Mouse (Mus musculus) mesoderm, embryonic 11.5 days (tissue): ENCODE data around the gene Cdh20.

Experiments
- DNase-seq: peaks from one replicate; pipeline ENCODE4 v3.0.0-alpha.2; 2012; ENCODE audit warnings: low read depth, low spot score

The Cdh20 gene

DNA sequence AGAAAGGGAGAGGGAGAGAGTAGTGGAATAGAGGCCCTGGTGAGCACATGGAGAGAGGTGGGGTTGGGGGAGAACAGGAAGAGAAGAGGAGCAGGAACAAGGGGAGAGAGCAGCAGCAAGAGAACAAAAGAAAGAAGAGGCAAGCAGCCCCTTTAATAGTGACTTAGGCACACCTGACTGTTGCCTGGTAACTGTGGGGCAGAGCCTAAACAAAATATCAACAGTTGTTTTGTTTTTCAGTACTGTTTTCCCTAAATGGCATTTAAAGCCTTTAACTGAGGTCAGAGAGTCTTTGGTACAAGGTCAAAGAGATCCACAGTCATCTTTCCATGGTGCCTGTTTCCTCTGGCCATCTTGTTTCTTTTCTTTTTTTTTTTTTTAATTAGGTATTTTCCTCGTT lies 245.0 kb downstream of the Cdh20 start:
- DNase-seq = no peak

DNA sequence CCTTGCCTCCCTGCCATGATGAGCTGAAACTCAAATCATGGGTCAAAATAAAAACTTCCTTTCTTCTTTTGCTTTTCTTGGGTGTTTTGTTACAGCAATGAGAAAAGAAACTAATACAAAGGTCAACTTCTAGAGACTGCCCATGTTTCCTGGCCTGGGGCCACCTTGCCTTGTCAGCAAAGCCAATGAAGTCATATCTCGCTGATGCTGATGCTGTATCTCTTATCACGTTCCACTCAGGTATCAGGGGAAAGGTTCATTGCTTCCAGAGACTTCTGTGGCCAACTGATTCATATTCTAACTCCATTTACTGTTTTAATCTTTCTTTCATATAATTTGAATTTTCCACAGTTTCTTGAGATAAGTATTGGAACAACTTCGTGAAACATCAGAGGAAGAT lies 273.3 kb downstream of the Cdh20 start:
- no peak for DNase-seq
